Mouse (Mus musculus): ENCODE results near the gene Snta1. TPM values are rescaled to one million over a fixed set of nuclear protein-coding genes. Genes with fewer than 3 reads are reported as not detected.

Gene Snta1
- polyA plus RNA-seq, 1 experiment from 2014 or later: 10.5 TPM

GRCm38 (mm10) chr2:154419631-154420515, 12.0 kb upstream of the Snta1 start:
- Histone ChIP-seq H3K4me2 (no peak overlapping the region), H3K27me3 (no peaks in the 10 kb centered on the region), H3K9ac (no peak overlapping the region), H3K4me3 (no peak overlapping the region), H3K9me3 (no peaks in the 10 kb centered on the region), H3K36me3 (no peaks in the 10 kb centered on the region), H3K4me1 (no peaks in the 10 kb centered on the region), H3K27ac (no peak overlapping the region)
- no peak for ATAC-seq (ENCODE audit: borderline replicate concordance, extremely low read depth, low FRiP score, low TSS enrichment)
- 81% methylated on average over 9 of the region's 9 CpGs for WGBS

GRCm38 (mm10) chr2:154418001-154418400, 10.1 kb upstream of the Snta1 start:
- Histone ChIP-seq H3K36me3 (no peaks in the 10 kb centered on the region), H3K4me2 (no peak overlapping the region)
- 86% methylated on average over 7 of the region's 7 CpGs for WGBS

GRCm38 (mm10) chr2:154417107-154417506, 9.2 kb upstream of the Snta1 start:
- H3K4me1 ChIP-seq: no peaks in the 10 kb centered on the region
- no peak overlapping the region for H3K27ac ChIP-seq
- H3K4me2 ChIP-seq: no peak overlapping the region
- H3K36me3 ChIP-seq: no peaks in the 10 kb centered on the region
- WGBS: 14% methylated on average over 3 of the region's 3 CpGs
- no peak overlapping the region for H3K4me3 ChIP-seq
- H3K27me3 ChIP-seq: no peaks in the 10 kb centered on the region
- H3K9me3 ChIP-seq: no peaks in the 10 kb centered on the region
- no peak overlapping the region for H3K9ac ChIP-seq
- ATAC-seq (ENCODE audit: borderline replicate concordance, extremely low read depth, low FRiP score, low TSS enrichment): no peak

More at GRCm38 (mm10) chr2:154418001-154418400, 10.1 kb upstream of the Snta1 start:
- Histone ChIP-seq H3K9ac (no peak overlapping the region), H3K4me1 (no peaks in the 10 kb centered on the region), H3K4me3 (no peak overlapping the region), H3K27me3 (no peaks in the 10 kb centered on the region), H3K27ac (no peak overlapping the region), H3K9me3 (no peaks in the 10 kb centered on the region)
- ATAC-seq (ENCODE audit: borderline replicate concordance, extremely low read depth, low FRiP score, low TSS enrichment): no peak

GRCm38 (mm10) chr2:154412018-154412666, 4.2 kb upstream of the Snta1 start:
- Histone ChIP-seq H3K4me2 (no peak overlapping the region), H3K27me3 (peaks cover 7% of the 10 kb centered on the region; the same call in 1 of the 2 replicates), H3K36me3 (no peaks in the 10 kb centered on the region), H3K27ac (no peak overlapping the region), H3K4me3 (no peak overlapping the region), H3K9me3 (no peaks in the 10 kb centered on the region), H3K9ac (no peak overlapping the region), H3K4me1 (peaks cover 4% of the 10 kb centered on the region)
- 61% methylated on average over 7 of the region's 7 CpGs for WGBS
- ATAC-seq (ENCODE audit: borderline replicate concordance, extremely low read depth, low FRiP score, low TSS enrichment): no peak

- Histone ChIP-seq H3K36me3 (no peaks in the 10 kb centered on the region), H3K4me1 (peaks cover 6% of the 10 kb centered on the region), H3K27me3 (peaks cover 12% of the 10 kb centered on the region; the same call in 1 of the 2 replicates), H3K9ac (no peak overlapping the region), H3K9me3 (no peaks in the 10 kb centered on the region), H3K4me2 (no peak overlapping the region), H3K27ac (no peak overlapping the region), H3K4me3 (no peak overlapping the region)
- WGBS: 51% methylated on average over 2 of the region's 2 CpGs
- ATAC-seq (ENCODE audit: borderline replicate concordance, extremely low read depth, low FRiP score, low TSS enrichment): no peak
Observed at GRCm38 (mm10) chr2:154410355-154410754, 2.5 kb upstream of the Snta1 start.

- peak overlapping the region; percentile 53 for H3K9ac ChIP-seq
- H3K4me3 ChIP-seq: peak overlapping the region; percentile 68
- H3K27ac ChIP-seq: no peak overlapping the region
- H3K36me3 ChIP-seq: no peaks in the 10 kb centered on the region
- no peaks in the 10 kb centered on the region for H3K9me3 ChIP-seq
- peak overlapping the region; percentile 89 for H3K4me2 ChIP-seq
- H3K4me1 ChIP-seq: peaks cover 23% of the 10 kb centered on the region
- 25% methylated on average over 11 of the region's 11 CpGs for WGBS
- peaks cover 12% of the 10 kb centered on the region; the same call in 1 of the 2 replicates for H3K27me3 ChIP-seq
- ATAC-seq (ENCODE audit: borderline replicate concordance, extremely low read depth, low FRiP score, low TSS enrichment): no peak
Observed at GRCm38 (mm10) chr2:154407063-154407642, 746 bp downstream of the Snta1 start.

- no peak overlapping the region for H3K27ac ChIP-seq
- ATAC-seq (ENCODE audit: borderline replicate concordance, extremely low read depth, low FRiP score, low TSS enrichment): no peak
- no peaks in the 10 kb centered on the region for H3K36me3 ChIP-seq
- H3K27me3 ChIP-seq: peaks cover 12% of the 10 kb centered on the region; the same call in 1 of the 2 replicates
- H3K9ac ChIP-seq: no peak overlapping the region
- 64% methylated on average over 5 of the region's 5 CpGs for WGBS
- H3K4me2 ChIP-seq: no peak overlapping the region
- peaks cover 23% of the 10 kb centered on the region for H3K4me1 ChIP-seq
- H3K9me3 ChIP-seq: no peaks in the 10 kb centered on the region
- no peak overlapping the region for H3K4me3 ChIP-seq
Observed at GRCm38 (mm10) chr2:154405447-154405994, 2.4 kb downstream of the Snta1 start.

- peaks cover 9% of the 10 kb centered on the region; the same call in 1 of the 2 replicates for H3K27me3 ChIP-seq
- no peaks in the 10 kb centered on the region for H3K36me3 ChIP-seq
- peak overlapping the region; percentile 47 for H3K27ac ChIP-seq
- peak; percentile 88 for ATAC-seq (ENCODE audit: borderline replicate concordance, extremely low read depth, low FRiP score, low TSS enrichment)
- H3K4me3 ChIP-seq: no peak overlapping the region
- H3K4me2 ChIP-seq: 0 out of 2 replicates have a peak overlapping the region, but pooled peaks have one; percentile 5
- no peaks in the 10 kb centered on the region for H3K9me3 ChIP-seq
- 2% methylated on average over 7 of the region's 7 CpGs for whole genome bisulfite sequencing
- H3K9ac ChIP-seq: no peak overlapping the region
- H3K4me1 ChIP-seq: peaks cover 23% of the 10 kb centered on the region
Observed at GRCm38 (mm10) chr2:154402811-154403210, 5.1 kb downstream of the Snta1 start.

- no peaks in the 10 kb centered on the region for H3K36me3 ChIP-seq
- H3K9me3 ChIP-seq: no peaks in the 10 kb centered on the region
- H3K4me3 ChIP-seq: no peak overlapping the region
- 34% methylated on average over 1 of the region's 1 CpGs for WGBS
- 0 out of 2 replicates have a peak, but pooled peaks cover 3% of the 10 kb centered on the region for H3K27me3 ChIP-seq
- H3K4me1 ChIP-seq: peaks cover 18% of the 10 kb centered on the region
- H3K9ac ChIP-seq: no peak overlapping the region
- no peak overlapping the region for H3K4me2 ChIP-seq
- ATAC-seq (ENCODE audit: borderline replicate concordance, extremely low read depth, low FRiP score, low TSS enrichment): no peak
- no peak overlapping the region for H3K27ac ChIP-seq
Observed at GRCm38 (mm10) chr2:154401976-154402375, 5.9 kb downstream of the Snta1 start.

GRCm38 (mm10) chr2:154399325-154399724, 8.6 kb downstream of the Snta1 start:
- H3K36me3 ChIP-seq: no peaks in the 10 kb centered on the region
- peaks cover 18% of the 10 kb centered on the region for H3K4me1 ChIP-seq
- no peak overlapping the region for H3K27ac ChIP-seq
- H3K4me2 ChIP-seq: no peak overlapping the region
- H3K9me3 ChIP-seq: no peaks in the 10 kb centered on the region
- H3K27me3 ChIP-seq: no peaks in the 10 kb centered on the region
- no peak overlapping the region for H3K4me3 ChIP-seq
- WGBS: 88% methylated on average over 2 of the region's 2 CpGs
- no peak overlapping the region for H3K9ac ChIP-seq
- ATAC-seq (ENCODE audit: borderline replicate concordance, extremely low read depth, low FRiP score, low TSS enrichment): no peak

GRCm38 (mm10) chr2:154398267-154398666, 9.6 kb downstream of the Snta1 start:
- Histone ChIP-seq H3K36me3 (no peaks in the 10 kb centered on the region), H3K9me3 (no peaks in the 10 kb centered on the region), H3K27me3 (no peaks in the 10 kb centered on the region), H3K27ac (no peak overlapping the region), H3K4me2 (no peak overlapping the region), H3K4me3 (no peak overlapping the region), H3K4me1 (peaks cover 11% of the 10 kb centered on the region), H3K9ac (no peak overlapping the region)
- no peak for ATAC-seq (ENCODE audit: borderline replicate concordance, extremely low read depth, low FRiP score, low TSS enrichment)
- WGBS: 83% methylated on average over 7 of the region's 7 CpGs
